Mouse (Mus musculus) thymus, postnatal 10 days (tissue): ENCODE measurements around the gene Pkd2.
"Not testable (repeated sequence)": the region's sequence is repeated elsewhere in the genome, so short reads cannot be mapped to it uniquely, and the experiment has no call there.

Experiments
- DNase-seq, 2 experiments: peaks; one replicate each; pipeline ENCODE4 v3.0.0; 2021; ENCODE audit warnings: low spot score in 2 of 2

Gene Pkd2

GRCm38 (mm10) chr5:104458832-104459705 is at the start of gene Pkd2:
Gene Pkd2 (plus strand): TSS chr5:104459450.
- no peak for DNase-seq

DNA sequence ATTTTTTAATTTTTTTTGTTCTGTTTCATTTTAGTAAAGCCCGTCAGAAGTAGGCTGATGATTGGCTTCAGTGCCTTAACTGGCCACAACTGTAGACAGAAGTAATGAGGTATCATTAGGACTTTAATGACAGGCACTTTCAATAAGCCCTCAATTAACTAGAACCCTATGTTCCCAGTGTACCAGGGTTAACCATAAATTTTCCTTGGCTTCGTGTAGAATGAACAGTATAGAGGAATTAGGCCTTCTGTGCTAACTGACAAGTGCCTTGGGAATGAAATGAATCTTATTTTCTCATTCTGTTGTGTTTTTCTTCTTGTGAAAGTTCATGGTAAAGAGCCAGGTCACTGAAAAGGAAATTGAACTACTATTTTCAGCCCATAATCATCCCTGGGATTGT is 43.3 kb upstream of the Pkd2 start:
- DNase-seq = no peak

- DNase-seq = no peak
Measured at GRCm38 (mm10) chr5:104417028-104417427, 42.2 kb upstream of the Pkd2 start.

DNA sequence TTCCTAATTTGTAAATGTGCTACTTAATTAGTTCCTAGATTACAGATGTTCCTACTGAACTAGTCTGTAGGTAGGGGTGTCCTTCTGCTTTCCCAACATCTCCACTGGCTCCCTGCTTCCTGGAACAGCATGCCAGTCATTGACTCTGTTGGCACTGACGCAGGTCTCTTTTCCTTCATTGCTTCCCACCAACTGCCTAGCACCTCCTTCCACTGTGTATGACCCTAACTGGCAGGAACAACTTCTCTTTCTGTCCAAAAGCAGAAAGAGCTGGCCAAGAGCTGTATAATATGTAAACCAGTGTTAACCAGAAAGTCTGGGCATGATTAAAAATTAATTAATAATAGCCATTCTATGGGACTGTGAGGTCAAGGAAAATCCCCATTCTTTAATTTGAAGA is 41.5 kb upstream of the Pkd2 start:
- no peak for DNase-seq

- DNase-seq = no peak
Measured at GRCm38 (mm10) chr5:104422039-104422438, 37.2 kb upstream of the Pkd2 start.

DNA sequence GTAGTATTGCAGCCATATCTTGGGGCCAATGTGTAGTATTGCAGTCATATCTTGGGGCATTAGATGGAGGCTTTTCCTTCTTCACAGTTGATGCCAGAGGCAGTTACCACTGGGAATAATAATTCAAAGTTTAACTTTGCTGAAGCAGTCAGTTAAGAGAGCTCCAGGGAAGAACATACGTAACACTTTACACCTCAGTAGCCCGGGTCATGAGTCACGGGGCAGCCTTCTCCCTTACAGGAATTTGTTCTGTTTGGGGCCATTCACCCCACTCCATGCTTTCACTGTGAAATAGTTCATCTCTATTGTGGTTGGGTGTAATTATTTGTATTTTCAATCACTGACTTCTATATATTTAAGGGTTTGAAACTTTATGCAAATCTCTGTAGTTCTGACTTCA is 35.4 kb upstream of the Pkd2 start:
- no peak for DNase-seq

DNA sequence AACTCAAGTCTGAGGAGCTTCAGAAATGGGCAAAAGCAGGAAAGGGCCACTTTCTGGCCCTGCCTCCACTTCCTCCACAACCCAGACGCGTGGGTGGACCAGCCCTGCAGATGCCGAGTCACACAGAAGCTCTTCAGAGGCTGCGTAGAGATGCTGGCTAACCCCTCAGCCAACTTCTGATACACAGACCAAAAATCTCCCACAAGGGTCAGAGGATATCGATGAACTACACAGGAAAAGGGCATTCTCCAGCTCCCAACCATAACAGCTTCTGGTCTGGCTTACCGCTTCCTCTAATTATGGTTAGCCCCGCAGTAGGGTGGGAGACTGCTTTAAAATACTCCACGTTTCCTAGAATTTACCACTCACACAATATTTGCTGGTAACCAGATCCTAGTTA is 33.3 kb upstream of the Pkd2 start:
- DNase-seq = no peak

DNA sequence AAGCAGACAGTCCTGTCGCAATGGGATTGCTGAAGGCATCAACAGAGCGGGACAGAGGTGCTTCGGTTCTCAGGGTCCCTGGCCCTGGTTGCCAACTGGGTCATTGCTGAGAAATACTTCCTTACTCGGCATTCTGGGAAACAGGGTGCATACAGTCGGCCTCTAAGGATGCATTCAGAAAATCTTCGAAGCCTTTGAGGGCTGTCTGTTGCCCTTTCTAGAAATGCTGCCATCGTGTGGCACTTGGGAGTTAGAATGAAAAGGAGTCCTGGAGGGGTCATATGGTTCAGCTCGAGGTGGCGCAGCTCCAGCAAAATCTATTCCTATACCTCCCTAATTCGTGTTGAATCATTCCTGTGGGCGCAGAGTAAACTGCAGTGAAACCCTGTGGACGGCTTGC is 26.4 kb upstream of the Pkd2 start:
- DNase-seq = no peak

DNA sequence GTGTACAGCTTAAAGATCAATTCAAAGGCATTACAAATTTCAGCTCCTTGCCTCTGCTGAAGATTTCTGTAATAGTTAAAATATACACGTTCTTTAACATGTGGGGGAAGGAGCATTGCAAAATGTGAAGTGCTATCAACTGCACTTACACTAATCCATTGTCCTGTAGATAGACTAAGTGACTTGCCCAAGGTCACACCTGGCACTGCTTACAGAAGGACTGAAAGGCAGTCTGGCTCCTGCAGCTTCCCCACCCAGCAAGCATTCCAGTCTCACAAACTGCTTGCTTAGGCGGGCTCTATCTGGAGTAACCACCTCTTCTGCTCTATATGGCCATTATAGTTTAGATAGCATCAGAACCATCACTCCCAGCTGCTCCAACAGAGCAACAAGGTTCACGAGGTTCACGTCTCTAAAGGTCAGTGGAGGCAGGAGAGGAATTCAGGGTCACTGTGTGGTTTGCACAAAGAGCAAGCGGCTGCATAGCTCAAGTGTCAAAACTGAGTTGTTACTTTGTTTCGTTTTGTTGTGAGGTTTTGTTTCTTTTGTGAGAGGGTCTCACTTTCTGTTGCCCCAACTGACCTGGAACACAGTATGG is 25.2 kb upstream of the Pkd2 start:
- no peak for DNase-seq

GRCm38 (mm10) chr5:104434835-104435301 is 24.4 kb upstream of the Pkd2 start, which contains the start of gene Spp1:
Gene Spp1 (plus strand): TSS chr5:104435118.
- no peak for DNase-seq

GRCm38 (mm10) chr5:104436406-104437076 is 22.7 kb upstream of the Pkd2 start:
- no peak for DNase-seq

DNA sequence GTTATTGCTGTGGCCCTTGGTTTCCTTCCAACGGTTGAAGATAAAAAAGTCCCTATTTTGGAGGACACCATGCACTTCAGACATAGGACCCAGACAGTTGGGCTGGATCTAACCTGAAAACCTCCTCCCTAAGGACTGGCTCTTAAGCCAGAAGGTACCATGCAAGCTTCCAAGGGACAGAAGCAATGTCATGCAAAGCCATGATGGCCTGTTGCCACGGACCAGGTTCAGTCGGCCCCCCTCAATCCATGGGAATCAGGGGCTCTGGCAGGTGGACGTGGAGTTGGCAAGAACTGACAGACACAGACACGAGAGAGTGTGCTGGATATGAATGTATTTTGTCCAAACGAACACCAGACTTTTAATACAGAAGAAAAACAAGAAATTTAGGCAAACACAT is 16.9 kb upstream of the Pkd2 start:
- DNase-seq = no peak

- DNase-seq = no peak
Measured at GRCm38 (mm10) chr5:104442850-104443249, 16.4 kb upstream of the Pkd2 start.

DNA sequence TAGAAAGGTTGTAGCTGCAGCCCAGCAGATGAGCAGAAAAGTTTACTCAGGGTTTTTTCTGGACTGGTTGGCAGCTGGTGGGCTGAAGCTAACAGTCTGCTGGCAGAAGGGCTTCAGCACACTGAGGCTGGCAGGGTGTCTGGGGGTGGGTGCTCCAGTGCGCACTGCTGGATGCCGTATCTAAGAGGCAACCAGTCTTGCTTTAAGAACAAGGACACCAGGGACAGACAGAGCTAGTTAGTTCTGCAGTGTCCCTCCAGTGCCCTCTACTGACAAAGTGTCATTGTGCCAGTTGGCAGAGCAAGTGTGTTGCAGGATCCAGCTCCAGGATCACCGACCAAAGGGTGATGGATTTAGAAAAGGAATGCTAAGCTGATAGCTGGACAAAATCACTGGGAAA is 13.1 kb upstream of the Pkd2 start:
- DNase-seq = no peak

- not testable (repeated sequence) for DNase-seq
Measured at GRCm38 (mm10) chr5:104448346-104448745, 10.9 kb upstream of the Pkd2 start.

- DNase-seq = no peak
Measured at GRCm38 (mm10) chr5:104449491-104449890, 9.8 kb upstream of the Pkd2 start.

DNA sequence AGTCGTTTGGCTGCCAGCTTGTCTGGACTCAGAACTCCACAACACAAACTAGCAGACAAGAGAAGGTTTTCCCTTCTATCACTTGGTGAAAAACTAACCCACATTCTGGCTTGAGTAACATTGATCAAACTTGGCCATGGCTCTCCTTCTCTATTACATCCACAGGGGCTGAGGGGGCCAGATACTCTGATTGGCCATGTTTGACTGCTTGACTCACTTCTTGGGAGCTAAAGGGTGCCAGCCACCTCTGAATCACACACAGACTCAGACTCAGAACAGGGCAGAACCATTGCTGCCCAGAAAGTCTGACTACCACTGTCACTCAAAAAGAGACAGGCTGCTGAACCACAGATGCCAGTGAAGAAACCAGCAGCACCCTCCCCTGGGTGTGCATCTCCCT is 6.2 kb upstream of the Pkd2 start:
- DNase-seq = no peak

DNA sequence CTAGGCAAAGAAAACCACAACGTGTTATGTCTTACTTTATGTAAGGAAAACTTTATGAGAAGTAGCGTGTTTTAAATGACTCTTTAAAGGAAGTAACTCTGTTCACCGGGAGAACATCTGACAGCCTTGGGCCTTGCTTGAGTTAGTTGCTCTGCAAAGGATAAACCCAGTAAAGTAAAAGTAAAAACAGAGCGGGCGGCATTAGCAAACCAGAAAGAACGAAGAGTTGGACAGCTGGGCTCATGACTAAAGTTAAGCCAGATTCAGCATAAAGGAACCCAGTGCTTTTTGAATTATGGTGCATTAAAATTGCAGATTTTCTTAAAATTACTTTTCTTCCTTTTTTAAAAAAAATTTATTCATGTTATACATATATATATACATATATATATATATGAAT is 4.7 kb upstream of the Pkd2 start:
- DNase-seq = no peak

DNA sequence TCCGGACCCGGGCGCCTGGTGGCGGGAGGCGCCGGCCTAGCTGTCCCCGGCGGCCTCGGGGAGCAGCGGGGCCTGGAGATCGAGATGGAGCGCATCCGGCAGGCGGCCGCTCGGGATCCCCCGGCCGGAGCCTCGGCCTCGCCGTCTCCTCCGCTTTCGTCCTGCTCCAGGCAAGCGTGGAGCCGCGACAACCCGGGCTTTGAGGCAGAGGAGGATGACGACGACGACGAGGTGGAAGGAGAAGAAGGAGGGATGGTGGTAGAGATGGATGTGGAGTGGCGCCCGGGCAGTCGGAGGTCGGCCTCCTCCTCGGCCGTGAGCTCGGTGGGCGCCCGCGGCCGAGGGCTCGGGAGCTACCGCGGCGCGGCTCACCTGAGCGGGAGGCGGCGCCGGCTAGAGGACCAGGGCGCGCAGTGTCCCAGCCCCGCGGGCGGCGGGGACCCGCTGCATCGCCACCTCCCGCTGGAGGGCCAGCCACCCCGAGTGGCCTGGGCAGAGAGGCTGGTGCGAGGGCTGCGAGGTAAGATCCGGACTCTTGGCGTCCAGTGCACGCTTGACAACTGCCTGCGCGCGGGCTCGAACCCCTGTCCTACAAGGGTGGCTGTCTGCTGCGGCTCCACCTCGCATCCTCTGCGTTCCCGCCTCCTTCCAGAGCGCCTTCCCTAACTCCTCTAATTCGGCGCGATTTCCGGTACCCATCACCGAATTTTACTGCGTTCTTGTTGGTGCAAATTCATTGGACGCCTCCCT is 631 bp downstream of the Pkd2 start:
- no peak for DNase-seq

DNA sequence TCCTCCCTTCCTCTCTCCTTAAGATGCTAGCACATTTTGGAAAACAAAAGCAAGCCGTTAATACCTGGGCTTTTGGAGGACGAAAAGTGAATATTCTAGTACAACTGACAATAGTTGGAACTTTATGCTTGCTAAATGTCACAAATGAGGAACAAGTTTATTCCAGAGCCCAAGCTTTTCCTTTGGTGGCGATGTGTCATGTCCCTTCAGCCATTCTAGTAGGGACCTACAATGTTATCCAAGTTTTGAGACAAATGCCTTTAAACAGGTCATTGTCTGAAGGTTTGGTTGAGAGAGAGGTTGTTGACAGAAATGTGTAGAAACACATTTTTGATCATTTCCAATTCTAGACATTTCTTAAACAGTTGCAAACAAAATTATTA is 1.2 kb downstream of the Pkd2 start:
- DNase-seq = no peak

- DNase-seq = no peak
Measured at GRCm38 (mm10) chr5:104460856-104461255, 1.6 kb downstream of the Pkd2 start.

GRCm38 (mm10) chr5:104465279-104465678 is 6.0 kb downstream of the Pkd2 start:
- DNase-seq = no peak
